Comparison of ENCODE assay signal across 9 mouse cellular contexts in the genomic region with DNA sequence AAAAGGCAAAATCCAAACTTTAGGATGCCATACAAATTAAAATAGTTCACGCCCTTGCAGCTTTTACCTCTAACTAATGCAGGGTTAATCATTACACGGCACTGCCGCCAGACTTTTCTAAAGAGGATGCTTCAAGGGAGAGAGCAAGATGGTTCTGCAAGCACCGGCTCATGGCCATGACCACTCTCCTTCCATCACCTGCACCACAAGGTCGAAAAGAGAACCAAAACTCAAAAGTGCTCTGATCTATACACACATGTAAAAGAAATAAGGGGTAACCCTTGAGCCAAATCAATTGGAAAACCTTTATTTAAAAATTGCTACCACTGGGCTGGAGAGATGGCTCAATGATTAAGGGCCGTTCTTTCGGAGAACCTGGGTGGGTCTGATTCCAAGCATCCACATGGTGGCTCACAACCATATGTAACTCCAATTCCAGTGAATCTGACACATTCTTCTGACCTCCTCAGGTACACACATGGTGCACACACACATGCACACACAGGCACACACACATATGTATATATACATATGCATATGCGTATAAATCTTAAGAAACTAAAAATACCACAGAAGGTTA. TPM values are rescaled to one million over a fixed set of nuclear protein-coding genes. Genes with fewer than 3 reads are reported as not detected.
DNase-seq lines count a peak whose midpoint lies in the region; ATAC-seq and TF ChIP-seq lines count a peak whose summit lies in the region.
"Had no signal": no experiment of that assay in that cellular context is flagged by ENCODE, and none has a peak within 500 bp of the region (broad histone marks: within the 10 kb centered on the region; RNA-seq: fewer than 3 reads in every experiment).

No protein-coding gene starts in this region.

- peak; percentile 34 to 48 for DNase-seq in cerebellum, postnatal 10 days
- no peak for DNase-seq in cerebellum, adult 8-10 months
- no peak for DNase-seq in lung, adult 18-20 months
- DNase-seq in thymus, adult 2 months = no peak
- DNase-seq: adrenal gland, adult 8-10 months had no signal

- H3K9ac ChIP-seq in lung, embryonic 15.5 days = no peak overlapping the region
- H3K9ac ChIP-seq in limb, embryonic 15.5 days = no peak overlapping the region
- no peak overlapping the region for H3K9ac ChIP-seq in stomach, embryonic 15.5 days

- no peak for ATAC-seq in lung, embryonic 15.5 days (ENCODE audit: borderline replicate concordance, extremely low read depth, low FRiP score, low TSS enrichment)
- no peak for ATAC-seq in limb, embryonic 15.5 days (ENCODE audit: insufficient number of reproducible peaks, low FRiP score, low TSS enrichment, low read depth)
- ATAC-seq in stomach, embryonic 15.5 days (ENCODE audit: insufficient read depth, low FRiP score, low read depth) = no peak
- no peak for ATAC-seq in megakaryocyte-erythroid progenitor cell, adult 5-6 weeks (replicated peaks; ENCODE audit: low FRiP score, low TSS enrichment, poor library complexity, severe bottlenecking)

- peak overlapping the region; percentile 79 for H3K4me3 ChIP-seq in lung, embryonic 15.5 days
- H3K4me3 ChIP-seq in limb, embryonic 15.5 days = 0 out of 2 replicates have a peak overlapping the region, but pooled peaks have one; percentile 71
- H3K4me3 ChIP-seq in stomach, embryonic 15.5 days (replicated peaks) = 0 out of 2 replicates have a peak overlapping the region, but pooled peaks have one; percentile 10
- H3K4me3 ChIP-seq in thymus, adult 2 months (ENCODE audit: control insufficient read depth, insufficient read depth, low read length) = no peak overlapping the region

- TF ChIP-seq CTCF in thymus, adult 2 months (IDR thresholded peaks at IDR 0.05; ENCODE audit: borderline replicate concordance, control insufficient read depth, extremely low read depth, insufficient read depth, low read length, poor library complexity) = no peak

- peak overlapping the region; percentile 75 for H3K4me2 ChIP-seq in lung, embryonic 15.5 days
- H3K4me2 ChIP-seq in limb, embryonic 15.5 days = no peak overlapping the region
- peak overlapping the region; percentile 77 for H3K4me2 ChIP-seq in stomach, embryonic 15.5 days

- H3K9me3 ChIP-seq in lung, embryonic 15.5 days = no peaks in the 10 kb centered on the region
- H3K9me3 ChIP-seq in limb, embryonic 15.5 days = no peaks in the 10 kb centered on the region
- H3K9me3 ChIP-seq in stomach, embryonic 15.5 days = no peaks in the 10 kb centered on the region

- no peaks in the 10 kb centered on the region for H3K27me3 ChIP-seq in lung, embryonic 15.5 days
- no peaks in the 10 kb centered on the region for H3K27me3 ChIP-seq in limb, embryonic 15.5 days
- no peaks in the 10 kb centered on the region for H3K27me3 ChIP-seq in stomach, embryonic 15.5 days (replicated peaks)
- no peaks in the 10 kb centered on the region for H3K27me3 ChIP-seq in thymus, adult 2 months (ENCODE audit: control insufficient read depth, insufficient read depth, low read length)

- H3K4me1 ChIP-seq in lung, embryonic 15.5 days = peaks cover 17% of the 10 kb centered on the region
- peaks cover 12% of the 10 kb centered on the region; the same call in 1 of the 2 replicates for H3K4me1 ChIP-seq in limb, embryonic 15.5 days
- peaks cover 10% of the 10 kb centered on the region; the same call in 1 of the 2 replicates for H3K4me1 ChIP-seq in stomach, embryonic 15.5 days
- peaks cover 13% of the 10 kb centered on the region for H3K4me1 ChIP-seq in thymus, adult 2 months (replicated peaks; ENCODE audit: control insufficient read depth, insufficient read depth, low read length)

- H3K27ac ChIP-seq in lung, embryonic 15.5 days = no peak overlapping the region
- H3K27ac ChIP-seq in limb, embryonic 15.5 days = no peak overlapping the region
- no peak overlapping the region for H3K27ac ChIP-seq in stomach, embryonic 15.5 days
- H3K27ac ChIP-seq in thymus, adult 2 months (ENCODE audit: control insufficient read depth, insufficient read depth, low read length) = no peak overlapping the region

- H3K36me3 ChIP-seq in lung, embryonic 15.5 days = no peaks in the 10 kb centered on the region
- H3K36me3 ChIP-seq in limb, embryonic 15.5 days = no peaks in the 10 kb centered on the region
- H3K36me3 ChIP-seq in stomach, embryonic 15.5 days = no peaks in the 10 kb centered on the region
- no peaks in the 10 kb centered on the region for H3K36me3 ChIP-seq in thymus, adult 2 months (ENCODE audit: control insufficient read depth, insufficient read depth, low read length)

- WGBS in lung, embryonic 15.5 days = 54% methylated on average over 8 of the region's 8 CpGs
- WGBS in limb, embryonic 15.5 days = 71% methylated on average over 8 of the region's 8 CpGs
- 59% methylated on average over 8 of the region's 8 CpGs for WGBS in stomach, embryonic 15.5 days
- WGBS in thymus, adult 2 months = 91% methylated on average over 8 of the region's 8 CpGs

- no peak for TF ChIP-seq POLR2A in thymus, adult 2 months (IDR thresholded peaks at IDR 0.05; ENCODE audit: control insufficient read depth, extremely low read depth, insufficient read depth, low read length, poor library complexity)

RNA-seq across cellular contexts. Expression of a gene that starts 29.3 kb away (rescaled TPM):
- 16.3 and 16.5 TPM in 2 replicates for polyA plus RNA-seq in lung, embryonic 15.5 days (2015; fragmentation: Nextera tagmentation; extraction: Ambion mirVana)
- polyA plus RNA-seq in limb, embryonic 15.5 days (2015; fragmentation: Nextera tagmentation; extraction: Ambion mirVana) = 9.3 and 12.2 TPM in 2 replicates
- 19.0 and 20.1 TPM in 2 replicates for polyA plus RNA-seq in stomach, embryonic 15.5 days (2015; fragmentation: Nextera tagmentation; extraction: Ambion mirVana)
- total RNA-seq in megakaryocyte-erythroid progenitor cell, adult 5-6 weeks (2014; fragmentation: Nextera tagmentation) = 49.2 and 59.4 TPM in 2 replicates
- 67.9 and 69.6 TPM in 2 replicates for total RNA-seq in megakaryocyte-erythroid progenitor cell, adult 5-6 weeks (2017)
- polyA plus RNA-seq in thymus, adult 2 months (2012; rRNA removed) = 9.9 and 13.5 TPM in 2 replicates

RNA-seq across cellular contexts. Expression of a gene that starts 29.4 kb away (rescaled TPM):
- 80.2 and 84.1 TPM in 2 replicates for polyA plus RNA-seq in lung, embryonic 15.5 days (2015; fragmentation: Nextera tagmentation; extraction: Ambion mirVana)
- 74.2 and 80.9 TPM in 2 replicates for polyA plus RNA-seq in limb, embryonic 15.5 days (2015; fragmentation: Nextera tagmentation; extraction: Ambion mirVana)
- 83.3 and 86.7 TPM in 2 replicates for polyA plus RNA-seq in stomach, embryonic 15.5 days (2015; fragmentation: Nextera tagmentation; extraction: Ambion mirVana)
- 76.9 and 107 TPM in 2 replicates for total RNA-seq in megakaryocyte-erythroid progenitor cell, adult 5-6 weeks (2014; fragmentation: Nextera tagmentation)
- total RNA-seq in megakaryocyte-erythroid progenitor cell, adult 5-6 weeks (2017) = 38.5 and 58.0 TPM in 2 replicates
- 44.5 and 54.3 TPM in 2 replicates for polyA plus RNA-seq in thymus, adult 2 months (2012; rRNA removed)

Comparison
In these comparisons a context has a peak if more than half of its experiments do, and no peak if none do; other contexts are left out.
1. DNase-seq: peak in cerebellum, postnatal 10 days (2 of 2); none in cerebellum, adult 8-10 months (single experiment), lung, adult 18-20 months (0 of 2) and thymus, adult 2 months (single experiment).